Mouse (Mus musculus) cerebellum, adult 11 months (tissue): ENCODE data around the gene Fah.

Experiments
- DNase-seq: peaks from one replicate; pipeline ENCODE4 v3.0.0; 2022

Fah gene

DNA sequence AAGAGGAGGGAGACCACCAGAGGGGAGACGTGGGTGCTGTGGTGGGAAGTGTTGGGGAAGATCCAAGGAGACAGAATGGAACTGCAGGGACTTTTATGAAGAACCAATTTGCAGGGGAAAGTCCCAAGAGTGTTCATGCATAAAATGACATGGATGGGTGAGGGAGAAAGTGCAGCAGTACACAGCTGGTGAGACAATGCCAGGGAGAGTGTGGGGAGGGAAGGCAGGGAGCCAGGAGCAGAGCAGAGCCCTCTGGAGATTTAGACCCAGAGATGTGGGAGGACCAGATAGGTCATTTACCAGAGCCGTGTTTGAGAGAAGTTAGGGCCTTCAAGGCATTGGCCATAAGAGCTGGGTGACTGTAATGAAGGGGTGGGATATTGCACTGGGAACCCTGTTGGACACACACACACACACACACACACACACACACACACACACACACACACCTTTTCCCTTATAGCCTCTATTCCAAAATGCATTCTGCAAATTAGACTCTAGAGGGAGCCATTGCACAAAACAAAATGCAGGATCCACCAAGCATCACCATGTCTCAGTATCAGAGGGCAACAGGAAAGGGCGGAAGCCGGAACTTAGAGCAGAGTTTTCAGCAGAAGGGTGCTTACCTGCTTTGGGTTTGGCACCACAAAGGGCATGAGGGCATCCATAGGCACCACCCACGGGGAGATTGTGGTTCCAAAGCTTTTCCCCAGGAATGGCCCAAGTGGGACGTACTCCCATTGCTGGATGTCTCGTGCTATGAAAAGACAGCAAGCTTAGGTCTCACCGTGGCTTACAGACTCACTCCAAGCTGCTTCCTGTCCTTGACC, 12.2 kb downstream of the Fah start:
- peak; percentile 19 for DNase-seq

GRCm38 (mm10) chr7:84591347-84591746, 15.2 kb downstream of the Fah start:
- no peak for DNase-seq

DNA sequence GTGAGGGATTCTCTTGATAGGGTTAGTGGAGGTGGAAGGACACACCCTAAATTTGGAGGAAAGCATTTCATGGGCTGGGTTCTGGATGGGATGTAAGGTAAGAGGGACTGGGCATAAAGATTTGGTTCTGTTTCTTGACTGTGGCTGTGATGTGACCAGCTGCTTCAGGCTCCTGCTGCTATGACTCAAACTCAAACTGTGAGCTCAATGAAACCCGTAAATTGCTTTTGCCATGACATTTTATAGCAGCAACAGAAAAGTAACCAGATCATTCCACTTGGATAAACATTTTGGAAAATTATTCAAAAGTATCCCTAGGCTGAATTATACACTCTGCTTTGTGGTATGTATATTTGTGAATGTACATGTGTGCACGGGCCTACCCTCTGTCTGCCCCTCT, 15.9 kb downstream of the Fah start:
- no peak for DNase-seq

DNA sequence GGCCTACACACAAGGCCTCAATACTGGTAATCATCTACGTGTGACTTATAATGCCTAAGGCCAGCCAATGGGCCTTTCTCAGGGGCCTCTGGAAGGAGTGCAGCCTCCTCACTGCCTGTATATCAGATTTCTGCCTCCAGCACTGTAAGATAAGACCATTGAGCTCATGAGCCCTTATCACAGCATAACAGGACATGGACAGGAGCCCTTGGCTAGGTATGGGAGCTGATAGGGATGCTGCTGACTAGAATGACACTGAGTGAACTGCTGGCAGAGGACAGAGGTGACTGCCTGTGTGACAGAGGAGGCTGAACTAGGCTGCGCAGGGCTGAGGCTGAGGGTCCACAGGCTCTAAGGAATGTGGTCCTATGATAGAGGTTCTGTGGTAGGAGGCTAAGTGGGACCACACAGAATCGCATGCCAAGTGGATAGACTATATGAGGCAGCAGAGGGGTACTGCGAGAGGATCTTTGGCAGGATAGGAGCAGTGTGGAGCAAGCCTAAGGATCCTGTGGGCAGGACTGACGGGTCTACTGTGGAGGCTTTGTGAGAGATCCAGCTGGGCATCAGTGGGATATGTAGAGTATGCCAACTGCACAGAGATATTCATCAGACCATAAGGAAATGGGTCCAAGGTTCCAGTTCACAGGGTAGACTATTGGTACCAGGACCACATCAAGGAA, 19.3 kb downstream of the Fah start:
- no peak for DNase-seq

GRCm38 (mm10) chr7:84586360-84587100, 20.0 kb downstream of the Fah start:
- no peak for DNase-seq

DNA sequence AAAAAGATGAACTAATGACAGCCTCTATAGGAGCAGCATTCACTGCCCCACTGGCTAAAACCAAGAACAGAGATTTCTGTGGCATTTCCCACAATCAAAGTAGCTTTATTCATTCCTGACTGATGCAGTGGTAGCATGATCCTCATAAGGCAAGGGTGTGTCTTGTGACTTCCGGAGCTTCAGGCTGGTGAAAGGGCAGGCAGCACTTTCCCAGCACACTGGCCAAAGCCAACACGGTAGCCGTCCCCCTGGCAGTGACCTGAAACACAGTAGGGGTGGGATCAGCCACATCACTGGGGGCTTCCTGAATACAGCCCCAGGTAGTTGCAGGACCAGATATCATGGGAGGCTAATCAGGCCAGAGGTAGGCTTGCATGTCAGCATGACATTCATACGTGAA, 21.4 kb downstream of the Fah start:
- no peak for DNase-seq

DNA sequence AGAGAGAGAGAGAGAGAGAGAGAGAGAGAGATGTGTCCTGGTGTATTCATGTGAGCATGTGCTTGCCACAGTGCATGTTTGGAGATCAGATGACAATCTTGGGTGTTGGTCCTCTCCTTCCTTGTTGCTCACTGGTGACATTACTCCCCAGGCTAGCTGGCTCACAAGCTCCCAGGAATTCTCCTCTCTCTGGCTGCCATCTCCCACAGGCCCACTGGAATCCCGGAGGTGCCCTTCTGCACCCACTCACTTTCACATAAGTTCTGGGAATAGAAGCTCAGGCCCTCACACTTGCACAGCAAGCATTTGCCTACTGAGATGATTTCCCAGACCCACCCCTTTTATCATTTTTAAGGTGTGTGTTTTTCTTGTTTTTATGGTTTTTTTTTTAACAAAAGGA, 26.8 kb downstream of the Fah start:
- no peak for DNase-seq

GRCm38 (mm10) chr7:84578841-84579240, 27.7 kb downstream of the Fah start:
- no peak for DNase-seq

DNA sequence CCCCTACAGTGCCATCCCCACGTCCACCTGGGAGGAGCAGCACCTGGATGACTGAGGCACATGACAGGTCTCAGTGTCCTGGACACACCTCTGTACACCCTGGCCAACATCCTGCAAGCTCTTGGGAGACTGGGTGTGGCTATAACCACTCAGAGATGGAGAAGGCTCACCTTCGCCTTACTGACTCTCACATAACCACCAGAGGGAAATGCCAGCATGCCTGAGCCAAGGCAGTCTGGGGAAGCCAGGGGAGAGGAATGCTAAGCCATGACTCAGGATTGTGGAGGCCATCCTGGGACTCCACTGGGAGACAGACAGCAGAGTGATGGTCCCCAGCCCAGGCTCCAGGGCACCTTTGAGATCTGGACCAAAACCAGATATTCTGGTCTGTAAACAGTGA, 29.5 kb downstream of the Fah start:
- DNase-seq: no peak

DNA sequence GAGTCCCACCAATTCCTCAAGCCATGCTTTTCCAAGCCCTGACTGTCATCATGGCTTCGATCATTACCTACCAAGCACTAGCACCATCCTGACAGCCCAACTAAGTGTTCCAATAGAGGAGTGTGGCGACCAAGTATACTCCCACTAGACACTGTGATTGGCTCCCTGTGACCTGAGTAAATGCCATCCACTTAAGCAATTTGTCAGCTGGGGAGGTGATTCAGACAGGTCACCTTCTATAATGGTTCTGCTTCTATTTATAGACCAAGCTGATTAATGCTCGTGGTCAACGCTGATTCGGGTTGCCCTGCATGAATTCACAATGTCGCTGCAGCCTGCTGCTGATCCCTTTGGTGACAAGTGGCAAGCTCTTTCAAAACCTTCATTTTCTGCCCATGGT, 40.3 kb downstream of the Fah start:
- DNase-seq: no peak

GRCm38 (mm10) chr7:84564236-84564635, 42.3 kb downstream of the Fah start:
- DNase-seq: no peak

DNA sequence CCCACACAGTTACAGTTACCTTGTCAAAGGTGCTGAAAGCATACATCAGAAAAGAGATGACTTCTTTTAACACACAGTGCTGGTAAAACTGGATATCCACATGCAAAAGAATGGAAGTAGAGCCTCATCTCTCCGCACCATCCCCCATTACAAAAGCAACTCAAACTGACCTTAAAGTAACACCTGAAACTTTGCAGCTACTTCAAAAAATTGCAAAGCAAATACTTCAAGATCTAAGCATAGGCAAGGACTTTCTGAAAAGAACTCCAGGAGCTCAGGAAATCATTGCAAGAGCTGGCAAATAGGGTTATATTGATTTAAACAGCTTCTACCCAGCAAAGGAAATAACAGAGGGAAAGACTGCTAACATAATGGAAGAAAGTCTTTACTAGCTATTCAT, 46.0 kb downstream of the Fah start:
- no peak for DNase-seq

DNA sequence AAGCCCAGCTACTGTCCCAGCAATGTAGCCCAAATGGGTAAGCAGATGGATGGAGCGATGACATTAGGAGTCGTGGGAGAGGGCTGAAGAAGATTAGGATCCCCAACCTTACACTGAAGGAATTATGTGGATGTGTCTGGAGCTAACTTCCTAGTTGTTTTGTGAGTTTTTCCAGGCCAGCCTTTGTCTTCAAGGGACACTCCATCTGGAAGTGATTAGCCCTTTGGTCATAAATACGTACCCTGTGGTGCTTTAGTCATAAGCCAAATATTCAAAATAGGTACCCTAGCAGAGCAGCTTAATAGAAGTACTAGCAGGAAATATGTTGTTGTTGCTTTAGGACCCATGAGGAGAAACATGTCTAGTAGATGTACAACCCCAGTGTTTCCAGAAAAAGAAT, 49.2 kb downstream of the Fah start:
- no peak for DNase-seq

GRCm38 (mm10) chr7:84555294-84555693, 51.2 kb downstream of the Fah start:
- DNase-seq: no peak

GRCm38 (mm10) chr7:84551472-84551871, 55.0 kb downstream of the Fah start:
- no peak for DNase-seq

DNA sequence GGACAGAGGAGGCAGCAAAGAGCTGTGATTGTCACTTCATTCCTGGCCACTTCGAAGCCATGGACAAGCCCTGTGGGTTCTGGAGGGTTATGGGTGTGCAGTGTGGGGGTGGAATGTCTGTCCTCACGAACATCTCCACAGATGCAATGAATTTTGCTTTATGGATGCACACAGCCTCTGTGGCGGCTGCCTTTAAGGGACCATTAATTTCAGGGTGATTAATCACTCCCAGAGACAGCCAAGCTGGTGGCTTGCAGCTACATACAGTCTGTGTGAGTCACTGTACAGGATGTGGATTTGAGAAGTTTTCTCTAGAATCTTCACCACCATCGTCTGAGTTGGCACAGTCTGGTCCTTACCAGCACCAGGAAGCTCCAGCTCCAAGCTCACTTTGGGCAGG, 59.9 kb downstream of the Fah start:
- no peak for DNase-seq

- DNase-seq: no peak
These were observed 61.6 kb downstream of the Fah start for GRCm38 (mm10) chr7:84544946-84545345.
